Mouse (Mus musculus) midbrain, embryonic 16.5 days (tissue): Measurements from ENCODE around the gene Cyp2d40. TPM values are rescaled to one million over a fixed set of nuclear protein-coding genes. Genes with fewer than 3 reads are reported as not detected.
A peak's percentile ranks its signal among the peaks of the same experiment; 100 is the strongest.

ENCODE experiments used
- ATAC-seq: fragments of 200-750 bp; cut with Nextera tagmentation; 2 replicates; pipeline ENCODE4 v1.8.0; 2017; ENCODE audit warnings: moderate TSS enrichment
- H3K27ac ChIP-seq: fragments of 300-500 bp; sonication (generic); 2 replicates; pipeline ENCODE4 v1.5.1; 2014; ENCODE audit warnings: mild to moderate bottlenecking, low read length, mixed read lengths
- H3K27me3 ChIP-seq: fragments of 300-500 bp; sonication (generic); 2 replicates; pipeline ENCODE4 v1.6.1; 2014; ENCODE audit warnings: low read depth, low read length, mixed read lengths; ENCODE audit not compliant: control insufficient read depth, insufficient read depth
- H3K36me3 ChIP-seq: fragments of 300-500 bp; sonication (generic); 2 replicates; pipeline ENCODE4 v1.6.1; 2014; ENCODE audit warnings: mild to moderate bottlenecking, low read length, moderate library complexity, mixed read lengths; ENCODE audit not compliant: control insufficient read depth, insufficient read depth
- H3K4me1 ChIP-seq: fragments of 300-500 bp; sonication (generic); 2 replicates; pipeline ENCODE4 v1.6.1; 2014; ENCODE audit warnings: mild to moderate bottlenecking, low read length, mixed read lengths; ENCODE audit not compliant: control insufficient read depth, insufficient read depth
- H3K4me2 ChIP-seq: fragments of 300-500 bp; sonication (generic); 2 replicates; pipeline ENCODE4 v1.6.1; 2014; ENCODE audit warnings: mild to moderate bottlenecking, low read length, mixed read lengths
- H3K4me3 ChIP-seq: fragments of 300-500 bp; sonication (generic); 2 replicates; pipeline ENCODE4 v1.5.1; 2014; ENCODE audit warnings: low read depth, mild to moderate bottlenecking, low read length, moderate library complexity, mixed read lengths
- H3K9ac ChIP-seq: fragments of 300-500 bp; sonication (generic); 2 replicates; pipeline ENCODE4 v1.6.1; 2014; ENCODE audit warnings: low read depth, low read length, mixed read lengths
- H3K9me3 ChIP-seq: fragments of 300-500 bp; sonication (generic); replicated peaks from 2 replicates; pipeline ENCODE4 v1.6.1; 2014; ENCODE audit warnings: mild to moderate bottlenecking, low read length, mixed read lengths; ENCODE audit not compliant: control insufficient read depth, poor library complexity, severe bottlenecking
- WGBS: fragments of 180-500 bp; shearing (Covaris S2); extraction: QIAGEN DNeasy Blood & Tissue Kit; methylation state at CpG from one replicate; pipeline ENCODE4 v1.1.7; 2014; 5-methylcytosine and 5-hydroxymethylcytosine counted together
- polyA plus RNA-seq: library from polyadenylated mRNA; unstranded; fragments of >200 nt; fragmentation: Nextera tagmentation; extraction: Ambion mirVana; gene quantifications from 2 replicates; pipeline ENCODE4 v1.2.1, GENCODE M21; 2015

Cyp2d40 gene
- not detected in 2 replicates for polyA plus RNA-seq

DNA sequence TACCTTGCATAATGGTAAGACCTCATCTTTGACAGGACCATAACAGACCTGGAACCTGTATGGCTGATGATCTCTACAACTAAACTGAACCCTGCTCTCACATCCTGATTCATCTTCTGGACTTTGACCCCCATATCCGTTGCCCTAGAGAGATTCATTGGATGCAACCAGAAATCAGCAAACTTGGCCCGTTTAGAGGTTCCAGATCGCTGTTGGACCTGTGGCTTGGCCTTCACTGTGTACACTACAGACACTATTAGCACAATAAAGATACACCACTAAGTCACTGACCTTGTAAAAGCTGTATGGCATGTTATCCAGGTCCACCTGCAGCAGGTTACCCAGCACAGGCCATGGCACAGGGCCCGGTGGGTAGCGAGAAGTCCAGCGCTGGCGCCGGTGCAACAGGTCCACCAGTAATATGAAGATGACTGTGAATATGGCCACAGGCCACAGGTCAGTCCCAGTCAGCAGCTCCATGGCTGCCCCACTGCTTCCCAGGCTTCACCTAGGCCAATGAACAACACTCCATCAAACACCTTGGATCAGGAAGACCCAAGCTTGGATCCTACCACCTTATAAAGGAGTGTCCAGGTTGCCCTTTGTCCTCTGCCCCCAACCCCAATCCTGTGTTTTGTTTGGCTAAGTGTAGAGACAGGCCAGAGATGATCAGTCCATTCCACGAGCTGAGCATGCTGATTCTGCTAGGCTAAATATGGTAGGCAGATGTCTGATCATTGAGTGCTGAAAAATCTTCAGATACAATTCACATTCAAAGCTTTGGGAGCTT lies at the start of gene Cyp2d40:
TSS of gene Cyp2d40 (minus strand) at position 553 of the 790 bp plus-strand sequence.
- no peak for ATAC-seq
- H3K4me2 ChIP-seq, result no peak within 1 kb of the TSS
- 96% methylated on average over 9 of the region's 9 CpGs for WGBS
- H3K4me1 ChIP-seq, result no peaks in the 10 kb centered on the region
- no peaks in the 10 kb centered on the region for H3K9me3 ChIP-seq
- H3K36me3 ChIP-seq, result no peaks in the 10 kb centered on the region
- H3K4me3 ChIP-seq, result no peak within 1 kb of the TSS
- no peaks in the 10 kb centered on the region for H3K27me3 ChIP-seq
- H3K9ac ChIP-seq, result no peak within 1 kb of the TSS
- no peak within 1 kb of the TSS for H3K27ac ChIP-seq

DNA sequence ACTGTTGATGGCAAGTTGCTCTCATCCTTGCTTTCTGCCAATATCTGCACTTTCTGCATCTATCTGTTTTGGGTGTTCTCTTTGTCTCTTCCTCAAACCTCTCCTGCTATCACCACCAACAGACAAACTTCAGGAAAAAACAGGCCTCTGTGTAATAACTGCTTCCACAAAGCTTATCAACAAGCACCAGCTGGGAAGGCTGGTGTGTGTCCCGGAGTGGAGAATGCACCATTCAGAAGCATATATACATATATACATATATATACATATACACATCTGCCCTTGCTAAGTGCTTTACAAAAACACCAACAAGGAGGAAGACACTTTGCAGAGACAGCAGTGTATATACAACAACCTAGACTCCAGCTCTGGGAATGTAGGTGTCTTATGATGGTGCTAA lies 46.6 kb upstream of the Cyp2d40 start:
- Histone ChIP-seq H3K27ac (no peak overlapping the region), H3K27me3 (no peaks in the 10 kb centered on the region), H3K36me3 (peaks cover 8% of the 10 kb centered on the region; the same call in 1 of the 2 replicates), H3K4me2 (no peak overlapping the region), H3K9me3 (no peaks in the 10 kb centered on the region), H3K9ac (no peak overlapping the region), H3K4me1 (peaks cover 2% of the 10 kb centered on the region; the same call in 1 of the 2 replicates), H3K4me3 (no peak overlapping the region)
- 98% methylated on average over 1 of the region's 1 CpGs for WGBS
- ATAC-seq, result no peak

DNA sequence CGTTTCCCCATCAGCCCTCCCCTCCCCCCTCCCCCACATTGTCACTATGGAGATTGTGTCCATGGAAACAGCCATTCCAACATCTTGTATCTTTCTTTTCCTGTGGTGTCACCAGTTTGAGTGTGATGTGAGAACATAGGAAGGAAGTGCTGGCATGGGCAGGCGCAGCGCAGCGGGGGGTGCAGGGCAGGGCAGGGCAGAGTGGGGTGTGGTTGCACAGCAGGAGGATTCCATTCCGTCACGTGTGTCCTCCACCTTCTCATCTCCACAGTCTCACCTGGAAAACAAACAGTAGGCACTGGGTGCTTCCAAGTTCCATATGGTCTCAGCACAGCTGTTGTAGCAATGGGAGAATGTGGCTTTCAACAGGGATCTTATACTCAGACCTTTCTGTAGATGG lies 45.5 kb upstream of the Cyp2d40 start:
- peaks cover 2% of the 10 kb centered on the region; the same call in 1 of the 2 replicates for H3K4me1 ChIP-seq
- no peak overlapping the region for H3K9ac ChIP-seq
- H3K27me3 ChIP-seq, result no peaks in the 10 kb centered on the region
- WGBS, result 57% methylated on average over 6 of the region's 6 CpGs
- no peak overlapping the region for H3K4me3 ChIP-seq
- no peak overlapping the region for H3K4me2 ChIP-seq
- H3K9me3 ChIP-seq, result no peaks in the 10 kb centered on the region
- no peak overlapping the region for H3K27ac ChIP-seq
- peaks cover 8% of the 10 kb centered on the region; the same call in 1 of the 2 replicates for H3K36me3 ChIP-seq
- no peak for ATAC-seq

DNA sequence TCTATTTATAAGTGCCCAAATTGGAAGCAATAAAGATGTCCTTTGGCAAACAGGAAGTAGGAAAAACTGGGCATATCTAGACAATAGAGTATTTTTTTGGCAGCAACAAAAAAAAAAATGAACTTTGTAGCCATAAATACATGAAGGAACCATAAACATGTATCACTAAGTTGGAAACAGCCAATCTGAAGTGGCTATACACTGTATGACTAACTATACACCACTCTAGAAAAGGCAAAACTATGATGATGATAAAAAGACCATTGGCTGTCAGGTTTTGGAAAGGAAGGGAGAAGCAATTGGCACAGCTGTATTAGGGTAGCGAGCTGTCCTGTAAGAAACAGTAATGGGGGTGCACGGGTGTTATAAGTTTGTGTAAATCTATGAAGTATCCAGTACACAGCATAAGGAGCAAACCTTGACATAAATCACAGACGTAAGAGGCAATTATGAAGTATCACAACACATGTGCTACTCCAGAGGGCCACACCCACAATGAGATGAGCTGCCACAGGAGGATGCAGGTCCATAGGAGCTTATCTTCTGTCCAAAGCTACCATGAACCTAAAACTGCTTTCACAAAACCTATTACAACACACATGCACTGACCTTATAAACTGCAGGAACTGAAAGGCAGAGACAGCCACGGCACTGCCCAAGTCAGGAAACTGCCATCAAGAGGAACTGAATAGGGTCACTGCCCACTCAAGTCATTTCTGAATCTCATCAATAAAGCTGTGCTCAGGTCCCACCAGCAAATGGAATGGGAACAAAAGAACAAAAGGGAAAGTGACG lies 43.2 kb upstream of the Cyp2d40 start:
- no peaks in the 10 kb centered on the region for H3K27me3 ChIP-seq
- no peaks in the 10 kb centered on the region for H3K9me3 ChIP-seq
- 0 out of 2 replicates have a peak, but pooled peaks cover 2% of the 10 kb centered on the region for H3K36me3 ChIP-seq
- 0 out of 2 replicates have a peak, but pooled peaks have one; percentile 21 for ATAC-seq
- H3K4me2 ChIP-seq, result no peak overlapping the region
- H3K9ac ChIP-seq, result no peak overlapping the region
- no peak overlapping the region for H3K4me3 ChIP-seq
- peaks cover 2% of the 10 kb centered on the region; the same call in 1 of the 2 replicates for H3K4me1 ChIP-seq
- H3K27ac ChIP-seq, result no peak overlapping the region
- 83% methylated on average over 5 of the region's 5 CpGs for WGBS

DNA sequence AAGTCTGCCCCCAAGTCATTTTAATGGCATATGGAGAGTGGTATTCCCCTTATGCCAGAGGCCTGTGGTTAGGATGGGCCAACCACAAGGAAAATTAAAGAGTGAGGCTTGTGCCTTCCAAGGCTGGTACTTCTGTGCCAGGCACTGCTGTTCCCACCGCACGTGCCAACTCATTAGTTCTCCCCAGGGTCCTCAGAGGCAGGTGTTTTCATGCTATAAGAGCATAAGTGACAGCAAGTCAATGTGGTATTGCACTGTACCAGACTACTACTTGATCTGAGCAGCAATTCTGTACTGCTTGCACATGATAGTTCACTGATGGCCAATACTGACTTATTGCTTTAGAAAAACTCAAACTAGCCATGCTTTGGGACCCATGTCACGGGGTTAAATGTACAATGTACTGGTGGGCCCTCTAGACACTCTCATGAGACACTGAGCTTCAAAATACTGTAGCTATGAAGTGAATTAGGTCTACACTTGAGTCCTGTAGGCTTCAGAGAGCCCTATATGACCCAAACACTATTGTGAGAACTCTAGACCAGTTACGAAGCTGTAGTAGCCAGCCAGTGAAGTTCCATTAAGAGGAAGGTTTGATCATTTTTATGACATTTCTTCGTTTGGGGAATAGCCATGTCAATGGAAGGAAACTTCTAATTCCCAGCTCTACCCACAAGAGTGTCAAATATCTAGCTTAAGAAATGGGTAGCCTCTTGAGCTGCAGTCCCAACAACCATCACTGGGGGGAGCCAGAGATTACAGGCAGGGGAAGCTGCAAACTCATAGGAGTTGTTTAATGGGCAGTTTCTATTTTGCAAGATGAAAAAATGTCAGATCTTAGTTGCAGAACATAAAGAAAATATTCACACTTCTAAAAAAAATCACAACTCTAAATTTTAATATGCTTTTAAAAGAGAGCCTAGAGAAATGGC lies 41.0 kb upstream of the Cyp2d40 start:
- no peak for ATAC-seq
- no peak overlapping the region for H3K4me3 ChIP-seq
- H3K27me3 ChIP-seq, result no peaks in the 10 kb centered on the region
- no peaks in the 10 kb centered on the region for H3K36me3 ChIP-seq
- 67% methylated on average over 5 of the region's 5 CpGs for WGBS
- H3K4me1 ChIP-seq, result peaks cover 2% of the 10 kb centered on the region; the same call in 1 of the 2 replicates
- H3K9me3 ChIP-seq, result no peaks in the 10 kb centered on the region
- no peak overlapping the region for H3K27ac ChIP-seq
- H3K9ac ChIP-seq, result no peak overlapping the region
- no peak overlapping the region for H3K4me2 ChIP-seq

DNA sequence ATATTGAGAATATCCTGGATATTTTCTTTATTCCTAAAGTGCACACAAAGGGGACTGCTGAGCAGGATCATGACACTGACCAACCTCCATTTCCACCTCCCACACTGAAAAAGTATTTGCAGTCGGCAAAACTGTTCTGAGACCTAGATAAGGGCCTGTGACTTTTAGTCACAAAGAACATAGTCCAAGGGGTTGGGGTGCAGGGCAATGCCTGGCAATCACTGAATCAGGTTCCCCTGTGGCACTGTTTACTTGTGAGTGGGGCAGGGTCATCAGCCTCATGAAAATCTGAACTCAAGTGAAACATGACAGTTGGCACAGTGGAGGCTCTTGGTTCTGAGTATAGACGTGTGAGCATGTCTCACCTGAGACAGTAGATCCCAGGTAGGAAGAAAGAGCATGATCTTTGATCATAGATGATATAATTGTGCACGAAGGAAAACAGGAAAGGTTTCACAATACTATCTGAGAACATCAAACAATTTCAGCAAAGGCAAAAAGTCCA lies 32.0 kb upstream of the Cyp2d40 start:
- Histone ChIP-seq H3K9me3 (no peaks in the 10 kb centered on the region), H3K4me2 (no peak overlapping the region), H3K36me3 (no peaks in the 10 kb centered on the region), H3K4me1 (no peaks in the 10 kb centered on the region), H3K4me3 (no peak overlapping the region), H3K9ac (no peak overlapping the region), H3K27me3 (no peaks in the 10 kb centered on the region), H3K27ac (no peak overlapping the region)
- 85% methylated on average over 3 of the region's 3 CpGs for WGBS
- no peak for ATAC-seq

DNA sequence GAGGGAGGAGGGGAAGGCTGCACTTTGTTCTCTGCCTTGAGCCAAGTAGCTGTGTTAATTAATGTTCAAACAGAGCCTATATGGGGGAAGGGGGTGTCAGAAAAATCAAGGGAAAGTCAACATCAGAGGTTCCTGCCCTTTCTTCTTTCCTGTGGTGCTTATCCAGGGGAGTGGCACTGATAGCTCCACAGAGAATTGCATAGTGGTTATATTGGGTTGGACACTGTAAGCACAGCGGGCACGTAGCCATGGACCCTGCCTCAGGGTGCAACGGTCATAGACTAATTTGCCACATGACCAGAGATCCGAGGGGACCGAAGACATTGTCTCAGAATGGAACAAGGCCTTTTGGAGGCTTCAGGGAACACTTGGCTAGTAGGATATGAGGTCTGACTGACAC lies 30.3 kb upstream of the Cyp2d40 start, which contains the start of gene Cyp2d26:
TSS of gene Cyp2d26 (minus strand) at position 18 of the 400 bp plus-strand sequence.
- no peak within 1 kb of the TSS for H3K27ac ChIP-seq
- WGBS, result 88% methylated on average over 5 of the region's 5 CpGs
- H3K9me3 ChIP-seq, result no peaks in the 10 kb centered on the region
- no peak for ATAC-seq
- no peaks in the 10 kb centered on the region for H3K4me1 ChIP-seq
- H3K27me3 ChIP-seq, result no peaks in the 10 kb centered on the region
- H3K4me3 ChIP-seq, result no peak within 1 kb of the TSS
- H3K36me3 ChIP-seq, result no peaks in the 10 kb centered on the region
- no peak within 1 kb of the TSS for H3K4me2 ChIP-seq
- H3K9ac ChIP-seq, result no peak within 1 kb of the TSS

DNA sequence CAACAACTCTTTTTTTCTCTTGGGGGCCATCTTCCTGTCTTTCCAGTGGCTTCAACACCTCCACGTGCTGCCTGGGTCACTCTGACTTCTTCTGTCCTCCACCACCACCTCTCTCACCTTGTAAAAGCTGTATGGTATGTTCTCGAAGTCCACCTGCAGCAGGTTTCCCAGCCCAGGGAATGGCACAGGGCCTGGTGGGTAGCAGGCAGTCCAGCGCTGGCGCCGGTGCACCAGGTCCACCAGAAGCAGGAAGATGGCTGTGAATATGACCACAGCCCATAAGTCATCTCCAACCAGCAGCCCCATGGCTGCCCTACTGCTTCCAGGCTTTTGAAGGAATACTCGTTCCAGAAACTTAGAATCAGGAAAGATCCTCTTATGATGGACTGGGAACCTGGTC lies 29.9 kb upstream of the Cyp2d40 start:
- Histone ChIP-seq H3K36me3 (no peaks in the 10 kb centered on the region), H3K27ac (no peak overlapping the region), H3K9ac (no peak overlapping the region), H3K4me1 (no peaks in the 10 kb centered on the region), H3K4me2 (no peak overlapping the region), H3K9me3 (no peaks in the 10 kb centered on the region), H3K4me3 (no peak overlapping the region), H3K27me3 (no peaks in the 10 kb centered on the region)
- 88% methylated on average over 6 of the region's 6 CpGs for WGBS
- ATAC-seq, result no peak
